Mouse (Mus musculus) midbrain, embryonic 14.5 days (tissue): ENCODE measurements around the gene Fgfr2. TPM values are rescaled to one million over a fixed set of nuclear protein-coding genes. Genes with fewer than 3 reads are reported as not detected.

Experiments used
- ATAC-seq: fragments of 200-750 bp; cut with Nextera tagmentation; 2 replicates; pipeline ENCODE4 v1.8.0; 2017; ENCODE audit warnings: moderate number of reproducible peaks, moderate library complexity; ENCODE audit not compliant: low FRiP score, low TSS enrichment
- DNase-seq: peaks from one replicate; pipeline ENCODE4 v3.0.0-alpha.2; 2015
- H3K27ac ChIP-seq: fragments of 300-500 bp; sonication (generic); replicated peaks from 2 replicates; pipeline ENCODE4 v1.5.1; 2014; ENCODE audit warnings: mild to moderate bottlenecking, low read depth, low read length, moderate library complexity
- H3K27me3 ChIP-seq: fragments of 300-500 bp; sonication (generic); 2 replicates; pipeline ENCODE4 v1.6.1; 2014; ENCODE audit warnings: low read length, control low read depth, mixed read lengths; ENCODE audit not compliant: control insufficient read depth, insufficient read depth
- H3K36me3 ChIP-seq: fragments of 300-500 bp; sonication (generic); 2 replicates; pipeline ENCODE4 v1.6.1; 2014; ENCODE audit warnings: low read length, control low read depth; ENCODE audit not compliant: control insufficient read depth, insufficient read depth
- H3K4me1 ChIP-seq: fragments of 300-500 bp; sonication (generic); 2 replicates; pipeline ENCODE4 v1.6.1; 2014; ENCODE audit warnings: mild to moderate bottlenecking, antibody characterized with exemption, low read length, control low read depth; ENCODE audit not compliant: control insufficient read depth, insufficient read depth
- H3K4me2 ChIP-seq: fragments of 300-500 bp; sonication (generic); 2 replicates; pipeline ENCODE4 v1.6.1; 2014; ENCODE audit warnings: mild to moderate bottlenecking, low read length, moderate library complexity
- H3K4me3 ChIP-seq: fragments of 300-500 bp; sonication (generic); replicated peaks from 2 replicates; pipeline ENCODE4 v1.5.1; 2014; ENCODE audit warnings: low read depth, low read length
- H3K9ac ChIP-seq: fragments of 300-500 bp; sonication (generic); replicated peaks from 2 replicates; pipeline ENCODE4 v1.6.1; 2014; ENCODE audit warnings: mild to moderate bottlenecking, low read length, moderate library complexity
- H3K9me3 ChIP-seq: fragments of 300-500 bp; sonication (generic); 2 replicates; pipeline ENCODE4 v1.6.1; 2016; ENCODE audit warnings: low read length, control low read depth, mixed read lengths; ENCODE audit not compliant: control insufficient read depth
- WGBS: fragments of 180-500 bp; shearing (Covaris S2); extraction: QIAGEN DNeasy Blood & Tissue Kit; methylation state at CpG from one replicate; pipeline ENCODE4 v1.1.7; 2014; 5-methylcytosine and 5-hydroxymethylcytosine counted together
- polyA plus RNA-seq: library from polyadenylated mRNA; unstranded; fragments of >200 nt; fragmentation: Nextera tagmentation; extraction: Ambion mirVana; gene quantifications from 2 replicates; pipeline ENCODE4 v1.2.1, GENCODE M21; 2014

Fgfr2 gene
- polyA plus RNA-seq, 1 experiment from 2014 or later = 28.1 TPM

- no peaks in the 10 kb centered on the region for H3K36me3 ChIP-seq
- H3K27me3 ChIP-seq = no peaks in the 10 kb centered on the region
- no peak overlapping the region for H3K4me2 ChIP-seq
- no peaks in the 10 kb centered on the region for H3K9me3 ChIP-seq
- DNase-seq (no peak), ATAC-seq (no peak)
- H3K4me1 ChIP-seq = peaks cover 33% of the 10 kb centered on the region
- no peak overlapping the region for H3K9ac ChIP-seq
- H3K27ac ChIP-seq = no peak overlapping the region
- 88% methylated on average over 3 of the region's 3 CpGs for whole genome bisulfite sequencing
- H3K4me3 ChIP-seq = no peak overlapping the region
Observed at GRCm38 (mm10) chr7:132803962-132804361, 319.2 kb downstream of the Fgfr2 start.

DNA sequence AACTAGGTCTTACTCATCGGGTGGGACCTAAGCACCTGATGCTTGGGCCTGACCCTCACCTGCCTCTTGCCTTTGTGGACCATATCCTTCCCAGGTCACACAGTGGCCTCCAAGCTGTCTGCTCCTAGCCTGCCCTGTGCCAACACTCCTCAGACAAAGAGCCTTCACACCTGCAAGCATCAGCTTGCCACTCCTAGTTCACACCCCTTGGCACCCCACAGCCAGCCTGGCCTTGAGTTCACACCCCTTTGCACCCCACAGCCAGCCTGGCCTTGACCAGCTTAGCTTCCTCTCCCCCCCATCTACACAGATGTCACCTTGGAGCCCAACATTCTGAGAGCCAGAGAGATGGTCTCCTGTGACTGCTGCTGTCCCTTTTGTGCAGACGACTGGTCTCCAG is 319.8 kb downstream of the Fgfr2 start:
- H3K4me1 ChIP-seq = peaks cover 27% of the 10 kb centered on the region
- H3K4me3 ChIP-seq = no peak overlapping the region
- WGBS = 92% methylated on average over 2 of the region's 2 CpGs
- no peak for ATAC-seq
- H3K9me3 ChIP-seq = no peaks in the 10 kb centered on the region
- no peak overlapping the region for H3K9ac ChIP-seq
- no peaks in the 10 kb centered on the region for H3K36me3 ChIP-seq
- no peak for DNase-seq
- no peak overlapping the region for H3K4me2 ChIP-seq
- no peak overlapping the region for H3K27ac ChIP-seq
- no peaks in the 10 kb centered on the region for H3K27me3 ChIP-seq

GRCm38 (mm10) chr7:132802691-132803090 is 320.5 kb downstream of the Fgfr2 start:
- ATAC-seq (no peak), DNase-seq (no peak)
- WGBS = 89% methylated on average over 11 of the region's 11 CpGs
- peaks cover 20% of the 10 kb centered on the region for H3K4me1 ChIP-seq
- no peak overlapping the region for H3K27ac ChIP-seq
- H3K36me3 ChIP-seq = no peaks in the 10 kb centered on the region
- no peak overlapping the region for H3K4me2 ChIP-seq
- no peak overlapping the region for H3K9ac ChIP-seq
- no peaks in the 10 kb centered on the region for H3K9me3 ChIP-seq
- no peaks in the 10 kb centered on the region for H3K27me3 ChIP-seq
- H3K4me3 ChIP-seq = no peak overlapping the region

GRCm38 (mm10) chr7:132802066-132802465 is 321.1 kb downstream of the Fgfr2 start:
- ATAC-seq (no peak), DNase-seq (no peak)
- no peaks in the 10 kb centered on the region for H3K36me3 ChIP-seq
- WGBS = 80% methylated on average over 2 of the region's 2 CpGs
- no peak overlapping the region for H3K27ac ChIP-seq
- H3K4me1 ChIP-seq = peaks cover 14% of the 10 kb centered on the region
- H3K4me3 ChIP-seq = no peak overlapping the region
- H3K27me3 ChIP-seq = no peaks in the 10 kb centered on the region
- no peak overlapping the region for H3K4me2 ChIP-seq
- no peaks in the 10 kb centered on the region for H3K9me3 ChIP-seq
- no peak overlapping the region for H3K9ac ChIP-seq

DNA sequence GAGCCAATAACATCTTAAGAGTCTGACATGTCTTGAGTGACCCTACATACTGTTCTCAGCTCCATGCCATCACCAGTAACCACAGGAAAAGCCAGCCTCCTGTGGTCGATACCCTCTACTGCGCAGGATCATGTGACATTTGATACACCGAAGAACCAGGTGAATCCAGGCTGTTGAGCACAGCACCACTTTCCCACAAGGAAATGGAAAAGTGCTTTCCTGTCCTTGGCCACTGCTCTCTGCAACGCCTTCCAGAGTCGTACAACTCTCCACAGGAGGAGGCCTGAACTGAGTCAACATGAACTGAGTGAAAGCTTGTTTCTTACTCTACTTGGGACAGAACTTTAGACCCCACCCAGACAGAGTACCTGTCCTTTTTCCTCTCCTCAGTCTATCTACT is 321.6 kb downstream of the Fgfr2 start:
- H3K4me1 ChIP-seq = peaks cover 9% of the 10 kb centered on the region; the same call in 1 of the 2 replicates

GRCm38 (mm10) chr7:132800868-132801267 is 322.3 kb downstream of the Fgfr2 start:
- no peak overlapping the region for H3K4me2 ChIP-seq
- no peaks in the 10 kb centered on the region for H3K27me3 ChIP-seq
- H3K9me3 ChIP-seq = no peaks in the 10 kb centered on the region
- no peaks in the 10 kb centered on the region for H3K36me3 ChIP-seq
- 0 out of 2 replicates have a peak, but pooled peaks cover 2% of the 10 kb centered on the region for H3K4me1 ChIP-seq
- no peak overlapping the region for H3K9ac ChIP-seq
- ATAC-seq (no peak), DNase-seq (no peak)
- H3K27ac ChIP-seq = no peak overlapping the region
- H3K4me3 ChIP-seq = no peak overlapping the region
- 84% methylated on average over 10 of the region's 10 CpGs for WGBS

More for the DNA sequence above, 321.6 kb downstream of the Fgfr2 start:
- 96% methylated on average over 5 of the region's 5 CpGs for WGBS
- no peak overlapping the region for H3K4me2 ChIP-seq
- H3K9ac ChIP-seq = no peak overlapping the region
- H3K36me3 ChIP-seq = no peaks in the 10 kb centered on the region
- ATAC-seq = no peak
- no peaks in the 10 kb centered on the region for H3K9me3 ChIP-seq
- H3K27ac ChIP-seq = no peak overlapping the region
- DNase-seq = no peak
- H3K27me3 ChIP-seq = no peaks in the 10 kb centered on the region
- H3K4me3 ChIP-seq = no peak overlapping the region

DNA sequence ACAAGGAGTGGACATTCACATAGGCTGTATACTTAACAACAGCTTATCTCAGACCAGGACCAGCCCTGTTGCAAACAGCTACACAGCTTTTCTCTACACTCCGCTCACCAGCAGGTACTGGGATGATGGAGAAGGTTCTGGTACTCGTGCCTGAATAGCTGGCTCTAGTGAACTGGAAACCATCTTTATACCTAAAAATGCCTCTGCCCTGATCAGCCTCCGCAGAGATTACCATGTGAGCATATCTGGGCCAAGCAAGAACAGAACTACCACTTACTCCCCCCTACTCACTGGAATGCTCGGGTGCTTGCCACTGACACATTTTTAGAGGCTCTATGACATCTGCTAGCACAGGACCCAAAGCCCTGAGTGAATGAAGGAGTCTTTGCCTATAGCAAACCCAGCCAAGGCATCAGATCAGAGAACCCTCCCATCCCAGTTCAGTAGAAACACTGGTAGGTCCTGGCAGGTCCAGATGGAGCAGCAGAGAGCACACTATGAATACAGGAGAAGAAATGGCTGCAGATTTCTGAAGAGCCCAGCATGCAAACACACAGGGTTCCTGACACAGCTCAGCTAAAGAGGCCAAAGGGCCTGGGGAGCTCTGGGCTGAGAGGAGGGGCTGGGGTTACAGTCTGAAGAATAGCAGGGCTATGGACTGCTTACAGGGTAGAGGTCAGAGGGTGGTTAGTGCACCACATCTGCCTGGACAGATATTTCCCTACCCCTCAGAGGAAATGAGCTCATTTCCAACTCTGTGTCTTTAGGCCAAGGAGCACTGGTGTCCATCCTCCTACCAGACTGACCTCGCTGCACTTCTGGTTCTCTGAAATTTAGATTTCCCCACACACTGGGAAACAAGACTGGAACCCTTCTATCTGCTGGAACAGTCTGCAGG is 323.8 kb downstream of the Fgfr2 start:
- Histone ChIP-seq H3K36me3 (no peaks in the 10 kb centered on the region), H3K4me3 (no peak overlapping the region), H3K9me3 (no peaks in the 10 kb centered on the region), H3K9ac (no peak overlapping the region), H3K27ac (no peak overlapping the region), H3K4me2 (no peak overlapping the region), H3K27me3 (no peaks in the 10 kb centered on the region), H3K4me1 (no peaks in the 10 kb centered on the region)
- WGBS = 93% methylated on average over 5 of the region's 5 CpGs
- DNase-seq (no peak), ATAC-seq (no peak)

DNA sequence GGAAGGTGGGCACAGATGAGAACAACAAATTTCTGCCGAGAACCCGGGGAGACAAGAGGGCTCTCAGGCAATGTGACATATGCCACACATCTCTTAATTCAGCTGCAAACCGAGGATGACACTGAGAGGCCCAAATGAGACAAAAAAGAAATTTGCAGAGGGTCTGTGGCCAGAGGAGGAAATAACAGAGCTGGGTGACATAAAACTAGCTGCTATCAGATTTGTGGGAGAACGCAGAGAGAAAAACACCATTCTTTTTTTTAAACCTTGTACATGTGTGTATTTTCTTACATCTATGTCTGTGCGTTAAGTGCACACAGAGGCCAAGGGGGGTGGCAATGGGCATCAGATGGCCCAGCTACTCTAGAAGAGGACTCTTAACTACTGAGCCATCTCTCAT is 328.0 kb downstream of the Fgfr2 start:
- 88% methylated on average over 5 of the region's 5 CpGs for WGBS
- H3K4me2 ChIP-seq = no peak overlapping the region
- H3K4me1 ChIP-seq = no peaks in the 10 kb centered on the region
- H3K27me3 ChIP-seq = no peaks in the 10 kb centered on the region
- no peak overlapping the region for H3K4me3 ChIP-seq
- DNase-seq (no peak), ATAC-seq (no peak)
- no peaks in the 10 kb centered on the region for H3K9me3 ChIP-seq
- no peaks in the 10 kb centered on the region for H3K36me3 ChIP-seq
- H3K9ac ChIP-seq = no peak overlapping the region
- no peak overlapping the region for H3K27ac ChIP-seq

DNA sequence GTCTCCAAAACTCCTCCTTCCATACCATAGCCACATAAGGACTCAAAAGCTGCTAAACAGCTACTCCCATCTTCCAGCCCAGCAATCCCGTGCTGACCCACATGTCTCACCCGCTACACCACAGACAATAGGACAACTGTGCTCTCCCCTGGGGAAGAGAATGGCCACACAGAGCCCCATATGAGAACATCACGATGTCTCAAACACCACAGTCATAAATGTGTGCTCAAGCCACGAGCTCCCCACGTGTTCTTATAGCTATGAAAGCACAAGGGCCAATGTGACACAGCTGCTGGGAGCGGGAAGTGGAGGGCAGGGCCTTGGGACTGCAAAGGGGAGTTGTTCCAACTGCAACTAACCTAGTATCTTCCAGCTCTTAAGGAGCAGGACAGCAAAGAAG is 329.7 kb downstream of the Fgfr2 start:
- H3K9me3 ChIP-seq = no peaks in the 10 kb centered on the region
- no peak overlapping the region for H3K9ac ChIP-seq
- WGBS = 68% methylated on average over 6 of the region's 6 CpGs
- H3K36me3 ChIP-seq = no peaks in the 10 kb centered on the region
- no peaks in the 10 kb centered on the region for H3K27me3 ChIP-seq
- H3K4me1 ChIP-seq = no peaks in the 10 kb centered on the region
- no peak overlapping the region for H3K4me2 ChIP-seq
- ATAC-seq (no peak), DNase-seq (no peak)
- H3K4me3 ChIP-seq = no peak overlapping the region
- H3K27ac ChIP-seq = no peak overlapping the region
